Mouse (Mus musculus) liver, postnatal 0 days (tissue): ENCODE results near the gene Adamts9. TPM values are rescaled to one million over a fixed set of nuclear protein-coding genes. Genes with fewer than 3 reads are reported as not detected.
A peak's percentile ranks its signal among the peaks of the same experiment; 100 is the strongest.

Experiments
- ATAC-seq: fragments of 200-750 bp; cut with Nextera tagmentation; 2 replicates; pipeline ENCODE4 v1.8.0; 2017; ENCODE audit warnings: mild to moderate bottlenecking, moderate library complexity
- DNase-seq: peaks from one replicate; pipeline ENCODE4 v3.0.0-alpha.2; 2016
- H3K27ac ChIP-seq: fragments of 300-500 bp; sonication (generic); 2 replicates; pipeline ENCODE4 v1.5.1; 2014; ENCODE audit warnings: antibody characterized with exemption, moderate library complexity, mild to moderate bottlenecking, low read depth
- H3K27me3 ChIP-seq: fragments of 300-500 bp; sonication (generic); 2 replicates; pipeline ENCODE4 v1.6.1; 2014; ENCODE audit warnings: low read length, control low read depth, mixed read lengths; ENCODE audit not compliant: insufficient read depth
- H3K36me3 ChIP-seq: fragments of 300-500 bp; sonication (generic); replicated peaks from 2 replicates; pipeline ENCODE4 v1.6.1; 2014; ENCODE audit warnings: mild to moderate bottlenecking, control low read depth, low read length, moderate library complexity, mixed read lengths; ENCODE audit not compliant: insufficient read depth
- H3K4me1 ChIP-seq: fragments of 300-500 bp; sonication (generic); 2 replicates; pipeline ENCODE4 v1.6.1; 2014; ENCODE audit warnings: antibody characterized with exemption, mild to moderate bottlenecking, control low read depth; ENCODE audit not compliant: insufficient read depth
- H3K4me2 ChIP-seq: fragments of 300-500 bp; sonication (generic); 2 replicates; pipeline ENCODE4 v1.6.1; 2014; ENCODE audit warnings: low read depth, mild to moderate bottlenecking, low read length, moderate library complexity, mixed read lengths
- H3K4me3 ChIP-seq: fragments of 300-500 bp; sonication (generic); 2 replicates; pipeline ENCODE4 v1.5.1; 2014; ENCODE audit warnings: low read depth, low read length
- H3K9ac ChIP-seq: fragments of 300-500 bp; sonication (generic); replicated peaks from 2 replicates; pipeline ENCODE4 v1.6.1; 2014; ENCODE audit warnings: mild to moderate bottlenecking, moderate library complexity
- H3K9me3 ChIP-seq: fragments of 300-500 bp; sonication (generic); 2 replicates; pipeline ENCODE4 v1.6.1; 2016; ENCODE audit warnings: mild to moderate bottlenecking, control low read depth, low read length, mixed read lengths
- CTCF ChIP-seq: sonication (generic); IDR thresholded peaks from 2 replicates; pipeline ENCODE4 v1.5.1; 2016; ENCODE audit warnings: antibody characterized with exemption, low read depth
- EP300 ChIP-seq: IDR thresholded peaks from 2 replicates; pipeline ENCODE4 v1.6.1; 2016; ENCODE audit warnings: antibody characterized with exemption, low read depth, mild to moderate bottlenecking
- WGBS: fragments of 180-500 bp; shearing (Covaris S2); extraction: QIAGEN DNeasy Blood & Tissue Kit; methylation state at CpG from one replicate; pipeline ENCODE4 v1.1.7; 2014; ENCODE audit not compliant: insufficient replicate concordance; 5-methylcytosine and 5-hydroxymethylcytosine counted together
- polyA plus RNA-seq: library from polyadenylated mRNA; unstranded; fragments of >200 nt; fragmentation: Nextera tagmentation; extraction: Ambion mirVana; gene quantifications from 2 replicates; pipeline ENCODE4 v1.2.1, GENCODE M21; 2015

Gene Adamts9
- 0.77 and 0.96 TPM in 2 replicates for polyA plus RNA-seq

DNA sequence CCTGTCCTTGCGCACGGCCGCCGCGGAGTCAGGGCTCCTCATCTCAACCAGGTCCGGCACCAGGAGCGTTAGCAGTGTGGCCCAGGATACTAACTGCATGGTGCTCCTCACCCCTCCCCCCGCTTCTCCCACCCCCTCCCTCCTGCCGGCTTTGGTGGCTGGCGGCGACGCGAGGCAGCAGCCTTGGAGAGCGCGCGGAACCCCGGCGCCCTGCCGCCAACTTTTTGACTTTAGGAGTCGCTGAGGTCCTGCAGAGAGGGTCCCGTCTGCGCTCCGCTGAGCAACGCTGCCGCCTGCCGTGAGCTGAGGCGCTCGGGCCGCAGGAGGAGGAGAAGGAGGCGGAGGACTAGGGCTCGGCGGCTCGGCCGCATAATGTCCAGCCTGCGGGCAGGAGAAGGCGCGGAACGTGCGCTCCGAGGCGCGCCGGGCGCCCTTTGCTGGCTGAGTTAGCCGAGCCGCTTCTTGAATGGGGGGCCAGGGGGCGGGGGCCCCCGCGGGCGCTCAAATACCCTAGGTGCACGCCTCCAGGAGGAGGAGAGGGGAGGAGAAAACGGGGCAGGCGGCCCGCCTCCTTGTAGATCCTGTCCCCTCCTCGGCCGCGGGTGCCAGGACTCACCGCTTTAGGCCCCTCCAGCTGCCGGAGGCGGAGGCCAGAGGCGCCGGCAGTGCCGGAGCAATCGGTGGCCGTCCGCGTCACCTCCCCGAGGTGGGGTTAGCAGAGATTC is at the start of gene Adamts9:
Adamts9 (minus strand) TSS at position 436 of the 725 bp plus-strand sequence.
- Histone ChIP-seq H3K9me3 (no peaks in the 10 kb centered on the region), H3K4me2 (peak within 1 kb of the TSS; percentile 70), H3K4me3 (peak within 1 kb of the TSS; percentile 49), H3K36me3 (no peaks in the 10 kb centered on the region), H3K27me3 (peaks cover 54% of the 10 kb centered on the region), H3K27ac (peak within 1 kb of the TSS; percentile 56), H3K4me1 (no peaks in the 10 kb centered on the region), H3K9ac (peak within 1 kb of the TSS; percentile 30; the same call in 1 of the 2 replicates)
- ATAC-seq = peak; percentile 43
- TF ChIP-seq EP300 (no peak), CTCF (0 out of 2 replicates have a peak, but pooled peaks have one; percentile 7)
- WGBS = under 1% methylated on average over 46 of the region's 68 CpGs
- DNase-seq = peak; percentile 62

DNA sequence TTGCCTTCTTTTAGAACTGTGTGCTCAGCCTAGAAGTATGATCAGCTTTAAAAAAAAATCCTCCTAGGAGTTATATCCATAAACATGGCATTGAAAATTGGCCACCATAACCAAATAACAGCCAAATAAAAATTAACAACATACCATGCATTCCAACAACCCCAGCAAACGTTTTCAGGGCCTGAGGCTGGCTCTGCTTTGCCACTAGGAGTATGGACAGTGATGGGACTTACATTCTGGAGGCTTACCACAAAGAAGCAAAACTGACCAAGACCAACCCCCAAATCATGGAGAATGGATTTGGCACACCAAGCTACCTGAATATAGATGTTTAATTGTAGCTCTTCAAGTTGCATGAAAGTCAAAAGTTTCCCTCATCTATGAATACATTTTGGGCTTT is 48.3 kb upstream of the Adamts9 start:
- WGBS = 26% methylated on average over 1 of the region's 1 CpGs
- Histone ChIP-seq H3K4me3 (no peak overlapping the region), H3K9me3 (no peaks in the 10 kb centered on the region), H3K36me3 (no peaks in the 10 kb centered on the region), H3K4me2 (no peak overlapping the region), H3K4me1 (no peaks in the 10 kb centered on the region), H3K27ac (no peak overlapping the region), H3K27me3 (no peaks in the 10 kb centered on the region), H3K9ac (no peak overlapping the region)
- TF ChIP-seq EP300 (no peak), CTCF (no peak)
- no peak for ATAC-seq
- DNase-seq = no peak

DNA sequence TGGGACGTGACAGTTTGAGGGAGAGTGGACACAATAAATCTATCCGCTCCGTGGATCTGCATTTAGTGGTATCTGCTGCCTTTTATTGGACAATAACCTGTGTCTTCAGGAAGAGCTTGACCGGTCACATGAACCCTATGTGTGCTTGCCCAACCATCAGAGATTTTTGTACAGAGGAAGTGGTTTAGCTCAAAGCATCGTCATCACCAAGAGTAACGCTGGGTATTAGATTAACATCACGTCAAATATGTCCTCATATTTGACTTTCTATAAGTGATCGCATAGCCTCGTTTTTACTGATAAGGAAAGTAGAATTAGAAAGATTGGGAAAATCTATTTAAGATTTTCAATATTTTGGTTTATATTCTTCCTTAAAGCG is 45.3 kb upstream of the Adamts9 start:
- no peak for ATAC-seq
- Histone ChIP-seq H3K27ac (no peak overlapping the region), H3K4me3 (no peak overlapping the region), H3K9me3 (no peaks in the 10 kb centered on the region), H3K4me1 (no peaks in the 10 kb centered on the region), H3K27me3 (no peaks in the 10 kb centered on the region), H3K4me2 (no peak overlapping the region), H3K36me3 (no peaks in the 10 kb centered on the region), H3K9ac (no peak overlapping the region)
- 47% methylated on average over 10 of the region's 10 CpGs for WGBS
- DNase-seq = no peak
- no peak for TF ChIP-seq CTCF
- no peak for TF ChIP-seq EP300

DNA sequence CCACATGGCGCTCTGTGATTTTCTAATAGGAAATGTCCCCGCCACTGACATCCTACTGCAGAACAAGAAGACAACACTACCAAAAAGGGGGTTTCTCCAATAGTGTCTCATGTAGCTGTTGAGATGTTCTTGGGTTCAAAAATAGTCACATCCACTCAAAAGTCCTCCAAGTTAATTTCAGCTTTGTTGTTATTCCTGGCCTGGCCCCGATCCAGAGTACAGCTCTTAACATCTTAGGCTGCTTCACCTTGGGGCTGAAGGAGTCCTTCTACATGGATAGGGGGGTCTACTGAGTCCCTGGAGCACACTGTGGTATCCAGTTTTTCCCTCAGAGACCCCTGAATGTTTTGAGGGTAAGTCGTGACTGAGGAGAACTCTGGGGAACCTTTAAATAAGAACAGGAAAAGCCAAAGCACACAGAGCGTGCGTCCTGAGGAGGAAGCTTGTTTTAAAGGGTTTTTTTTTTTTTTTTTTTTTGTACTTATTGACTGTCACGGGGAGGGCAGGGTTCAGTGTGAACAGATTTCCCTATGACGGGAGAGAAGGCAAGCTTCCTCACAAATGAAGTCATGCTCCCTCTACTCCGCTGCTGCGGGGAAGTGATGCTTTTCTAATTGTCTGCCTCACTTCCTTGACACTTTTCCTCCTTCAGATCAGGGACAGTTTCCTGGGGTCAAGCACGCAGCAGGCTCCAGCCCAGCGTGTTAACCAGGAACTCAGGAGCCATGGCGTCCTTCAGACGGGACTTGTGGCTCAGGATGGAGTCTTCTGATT is 44.7 kb upstream of the Adamts9 start:
- TF ChIP-seq CTCF (no peak), EP300 (peak; percentile 55; the same call in 1 of the 2 replicates)
- 37% methylated on average over 14 of the region's 14 CpGs for WGBS
- no peaks in the 10 kb centered on the region for H3K4me1 ChIP-seq

DNA sequence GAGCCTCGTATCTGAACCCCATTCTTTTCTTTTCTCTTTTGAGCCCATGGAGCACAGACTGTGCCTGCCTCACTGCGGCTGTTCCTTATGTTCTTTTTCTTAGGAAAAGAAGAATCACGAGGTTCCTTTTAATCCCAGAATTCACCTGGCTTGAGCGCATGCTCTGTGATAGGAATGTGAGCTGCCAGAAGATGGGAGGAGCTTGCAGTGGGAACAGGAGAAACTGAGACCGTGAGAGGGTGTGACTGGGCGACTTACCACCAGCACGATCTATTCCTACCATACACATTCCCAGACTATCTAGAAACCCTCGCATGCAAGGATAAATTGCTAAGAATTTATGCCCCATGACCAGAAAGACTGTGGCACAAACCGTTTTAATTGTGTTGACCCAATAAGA is 44.1 kb upstream of the Adamts9 start:
- Histone ChIP-seq H3K9me3 (no peaks in the 10 kb centered on the region), H3K36me3 (no peaks in the 10 kb centered on the region), H3K9ac (no peak overlapping the region), H3K4me1 (no peaks in the 10 kb centered on the region), H3K27ac (no peak overlapping the region), H3K4me3 (no peak overlapping the region), H3K27me3 (no peaks in the 10 kb centered on the region), H3K4me2 (no peak overlapping the region)
- no peak for TF ChIP-seq CTCF
- no peak for TF ChIP-seq EP300
- 78% methylated on average over 9 of the region's 9 CpGs for WGBS
- ATAC-seq (no peak), DNase-seq (no peak)

More for the DNA sequence above, 44.7 kb upstream of the Adamts9 start:
- Histone ChIP-seq H3K27ac (no peak overlapping the region), H3K4me2 (no peak overlapping the region), H3K9ac (no peak overlapping the region), H3K27me3 (no peaks in the 10 kb centered on the region), H3K36me3 (no peaks in the 10 kb centered on the region), H3K9me3 (no peaks in the 10 kb centered on the region), H3K4me3 (no peak overlapping the region)
- DNase-seq = peak; percentile 15
- ATAC-seq = peak; percentile 47

DNA sequence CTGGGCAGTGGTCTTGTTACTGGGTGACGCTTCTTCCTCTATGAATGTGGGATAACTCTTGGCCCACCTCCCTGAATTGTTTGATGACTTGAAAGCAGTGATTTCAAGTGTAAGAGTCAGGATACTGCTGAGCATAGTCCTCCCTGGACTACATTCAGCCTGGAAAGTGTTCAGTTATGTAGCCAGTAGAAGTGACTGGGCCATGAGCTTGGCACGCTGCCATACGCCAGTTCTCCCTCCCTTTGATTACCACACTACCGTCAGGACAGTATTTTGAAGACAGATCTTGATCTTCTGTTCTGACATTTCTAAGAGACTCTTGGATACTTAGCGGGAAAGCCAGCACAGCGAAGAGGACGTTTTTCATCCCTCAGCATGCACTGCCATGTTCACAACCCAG is 40.1 kb upstream of the Adamts9 start:
- Histone ChIP-seq H3K9me3 (no peaks in the 10 kb centered on the region), H3K9ac (no peak overlapping the region), H3K36me3 (no peaks in the 10 kb centered on the region), H3K27ac (no peak overlapping the region), H3K27me3 (no peaks in the 10 kb centered on the region), H3K4me1 (no peaks in the 10 kb centered on the region), H3K4me3 (no peak overlapping the region), H3K4me2 (no peak overlapping the region)
- ATAC-seq (no peak), DNase-seq (no peak)
- 73% methylated on average over 7 of the region's 7 CpGs for WGBS
- TF ChIP-seq CTCF (no peak), EP300 (no peak)
